9 mouse cellular contexts compared by ENCODE assay signal in genomic region chr17:24544613-24545012, GRCm38 (mm10). TPM values are rescaled to one million over a fixed set of nuclear protein-coding genes. Genes with fewer than 3 reads are reported as not detected.
DNase-seq lines count a peak whose midpoint lies in the region; ATAC-seq lines count a peak whose summit lies in the region.
"Had no signal": no experiment of that assay in that cellular context is flagged by ENCODE, and none has a peak within 500 bp of the region (broad histone marks: within the 10 kb centered on the region; RNA-seq: fewer than 3 reads in every experiment).

No protein-coding gene starts in this region.

- H3K4me2 ChIP-seq in lung, embryonic 16.5 days (ENCODE audit: low read depth, low read length): no peak overlapping the region; the same call in 1 of the 2 replicates
- peak overlapping the region; percentile 37 for H3K4me2 ChIP-seq in embryonic facial prominence, embryonic 14.5 days (ENCODE audit: low read depth, low read length)
- peak overlapping the region; percentile 43 for H3K4me2 ChIP-seq in intestine, embryonic 15.5 days (replicated peaks)

- peak overlapping the region; percentile 8; the same call in 1 of the 2 replicates for H3K9ac ChIP-seq in lung, embryonic 16.5 days (ENCODE audit: low read length)
- H3K9ac ChIP-seq in embryonic facial prominence, embryonic 14.5 days (ENCODE audit: low read depth, low read length): peak overlapping the region; percentile 37; the same call in 1 of the 2 replicates
- 0 out of 2 replicates have a peak overlapping the region, but pooled peaks have one; percentile 23 for H3K9ac ChIP-seq in intestine, embryonic 15.5 days

- H3K4me3 ChIP-seq in lung, embryonic 16.5 days (ENCODE audit: low read length): no peak overlapping the region
- H3K4me3 ChIP-seq in embryonic facial prominence, embryonic 14.5 days (ENCODE audit: low read depth, low read length): no peak overlapping the region
- H3K4me3 ChIP-seq in intestine, embryonic 15.5 days (replicated peaks): no peak overlapping the region

- H3K9me3 ChIP-seq in lung, embryonic 16.5 days (ENCODE audit: control insufficient read depth, low read length): no peaks in the 10 kb centered on the region
- no peaks in the 10 kb centered on the region for H3K9me3 ChIP-seq in embryonic facial prominence, embryonic 14.5 days (ENCODE audit: control insufficient read depth, low read length)
- H3K9me3 ChIP-seq in intestine, embryonic 15.5 days: no peaks in the 10 kb centered on the region

- H3K36me3 ChIP-seq in lung, embryonic 16.5 days (ENCODE audit: control insufficient read depth, insufficient read depth, low read length): no peaks in the 10 kb centered on the region
- no peaks in the 10 kb centered on the region for H3K36me3 ChIP-seq in embryonic facial prominence, embryonic 14.5 days (ENCODE audit: control insufficient read depth, insufficient read depth, low read length)
- H3K36me3 ChIP-seq in intestine, embryonic 15.5 days: no peaks in the 10 kb centered on the region

- no peak overlapping the region for H3K27ac ChIP-seq in lung, embryonic 16.5 days (ENCODE audit: low read length)
- no peak overlapping the region for H3K27ac ChIP-seq in embryonic facial prominence, embryonic 14.5 days (replicated peaks; ENCODE audit: low read depth, low read length)
- H3K27ac ChIP-seq in intestine, embryonic 15.5 days: no peak overlapping the region

- 9% methylated on average over 12 of the region's 12 CpGs for WGBS in lung, embryonic 16.5 days
- WGBS in embryonic facial prominence, embryonic 14.5 days: 14% methylated on average over 12 of the region's 12 CpGs
- 20% methylated on average over 12 of the region's 12 CpGs for WGBS in intestine, embryonic 15.5 days

- no peaks in the 10 kb centered on the region for H3K27me3 ChIP-seq in lung, embryonic 16.5 days (ENCODE audit: control insufficient read depth, insufficient read depth, low read depth, low read length)
- peaks cover 3% of the 10 kb centered on the region; the same call in 1 of the 2 replicates for H3K27me3 ChIP-seq in embryonic facial prominence, embryonic 14.5 days (replicated peaks; ENCODE audit: control insufficient read depth, insufficient read depth, low read length)
- H3K27me3 ChIP-seq in intestine, embryonic 15.5 days (replicated peaks): no peaks in the 10 kb centered on the region

- peaks cover 3% of the 10 kb centered on the region; the same call in 1 of the 2 replicates for H3K4me1 ChIP-seq in lung, embryonic 16.5 days (replicated peaks; ENCODE audit: control insufficient read depth, insufficient read depth, low read length)
- H3K4me1 ChIP-seq in embryonic facial prominence, embryonic 14.5 days (ENCODE audit: control insufficient read depth, insufficient read depth, low read length): peaks cover 3% of the 10 kb centered on the region; the same call in 1 of the 2 replicates
- H3K4me1 ChIP-seq in intestine, embryonic 15.5 days (replicated peaks): peaks cover 2% of the 10 kb centered on the region

- no peak for ATAC-seq in lung, embryonic 16.5 days (ENCODE audit: low read depth)
- no peak for ATAC-seq in embryonic facial prominence, embryonic 14.5 days (ENCODE audit: low read depth)
- ATAC-seq in intestine, embryonic 15.5 days: no peak

- DNase-seq in lung, postnatal 25 days (ENCODE audit: low spot score): no peak
- DNase-seq in embryonic facial prominence, embryonic 14.5 days (ENCODE audit: low spot score): no peak
- DNase-seq in retina, postnatal 1 day: peak; percentile 35
- DNase-seq in natural killer cell, adult 2 months (ENCODE audit: low spot score in 2 of 2): no peak
- DNase-seq in thymus, postnatal 14 days: no peak
- DNase-seq: cerebellum, adult 9-10 months; layer of hippocampus, postnatal 36 days had no signal

RNA-seq across cellular contexts. Expression of gene Pkd1, which starts 5.0 kb away (rescaled TPM):
- 21.6 and 23.6 TPM in 2 replicates for polyA plus RNA-seq in lung, embryonic 16.5 days (2015; fragmentation: Nextera tagmentation; extraction: Ambion mirVana)
- 37.9 and 40.1 TPM in 2 replicates for polyA plus RNA-seq in embryonic facial prominence, embryonic 14.5 days (2014; fragmentation: Nextera tagmentation; extraction: Ambion mirVana)
- polyA plus RNA-seq in intestine, embryonic 15.5 days (2015; fragmentation: Nextera tagmentation; extraction: Ambion mirVana): 16.9 and 17.4 TPM in 2 replicates

RNA-seq across cellular contexts. Expression of gene Rab26, which starts 10.6 kb away (rescaled TPM):
- polyA plus RNA-seq in lung, embryonic 16.5 days (2015; fragmentation: Nextera tagmentation; extraction: Ambion mirVana): 2.6 and 4.9 TPM in 2 replicates
- 2.8 and 2.9 TPM in 2 replicates for polyA plus RNA-seq in embryonic facial prominence, embryonic 14.5 days (2014; fragmentation: Nextera tagmentation; extraction: Ambion mirVana)
- polyA plus RNA-seq in intestine, embryonic 15.5 days (2015; fragmentation: Nextera tagmentation; extraction: Ambion mirVana): 5.2 and 8.7 TPM in 2 replicates

RNA-seq across cellular contexts. Expression of gene Traf7, which starts 16.9 kb away (rescaled TPM):
- polyA plus RNA-seq in lung, embryonic 16.5 days (2015; fragmentation: Nextera tagmentation; extraction: Ambion mirVana): 90.9 and 93.5 TPM in 2 replicates
- polyA plus RNA-seq in embryonic facial prominence, embryonic 14.5 days (2014; fragmentation: Nextera tagmentation; extraction: Ambion mirVana): 78.9 and 86.3 TPM in 2 replicates
- polyA plus RNA-seq in intestine, embryonic 15.5 days (2015; fragmentation: Nextera tagmentation; extraction: Ambion mirVana): 81.6 and 89.3 TPM in 2 replicates

RNA-seq across cellular contexts. Expression of gene Caskin1, which starts 56.2 kb away (rescaled TPM):
- polyA plus RNA-seq in lung, embryonic 16.5 days (2015; fragmentation: Nextera tagmentation; extraction: Ambion mirVana): 0.59 and 0.96 TPM in 2 replicates
- 2.9 and 3.7 TPM in 2 replicates for polyA plus RNA-seq in embryonic facial prominence, embryonic 14.5 days (2014; fragmentation: Nextera tagmentation; extraction: Ambion mirVana)
- 1.5 and 1.8 TPM in 2 replicates for polyA plus RNA-seq in intestine, embryonic 15.5 days (2015; fragmentation: Nextera tagmentation; extraction: Ambion mirVana)
